Mouse (Mus musculus) lung, postnatal 0 days (tissue): ENCODE results near the gene Acoxl. TPM values are rescaled to one million over a fixed set of nuclear protein-coding genes. Genes with fewer than 3 reads are reported as not detected.

Experiments used
- ATAC-seq: fragments of 200-750 bp; cut with Nextera tagmentation; 2 replicates; pipeline ENCODE4 v1.8.0; 2017; ENCODE audit warnings: moderate library complexity
- DNase-seq: peaks from one replicate; pipeline ENCODE4 v3.0.0-alpha.2; 2016; ENCODE audit warnings: low spot score
- H3K27ac ChIP-seq: fragments of 300-500 bp; sonication (generic); 2 replicates; pipeline ENCODE4 v1.5.1; 2014; ENCODE audit warnings: antibody characterized with exemption, mild to moderate bottlenecking, low read length, mixed read lengths
- H3K27me3 ChIP-seq: fragments of 300-500 bp; sonication (generic); replicated peaks from 2 replicates; pipeline ENCODE4 v1.6.1; 2014; ENCODE audit warnings: low read length, mixed read lengths; ENCODE audit not compliant: insufficient read depth
- H3K36me3 ChIP-seq: fragments of 300-500 bp; sonication (generic); 2 replicates; pipeline ENCODE4 v1.6.1; 2014; ENCODE audit warnings: low read length, mixed read lengths; ENCODE audit not compliant: insufficient read depth
- H3K4me1 ChIP-seq: fragments of 300-500 bp; sonication (generic); 2 replicates; pipeline ENCODE4 v1.6.1; 2014; ENCODE audit warnings: antibody characterized with exemption, low read depth, low read length, mixed read lengths; ENCODE audit not compliant: insufficient read depth
- H3K4me2 ChIP-seq: fragments of 300-500 bp; sonication (generic); replicated peaks from 2 replicates; pipeline ENCODE4 v1.6.1; 2014; ENCODE audit warnings: low read depth, mild to moderate bottlenecking, low read length, moderate library complexity, mixed read lengths
- H3K4me3 ChIP-seq: fragments of 300-500 bp; sonication (generic); 2 replicates; pipeline ENCODE4 v1.5.1; 2014; ENCODE audit warnings: low read depth, low read length
- H3K9ac ChIP-seq: fragments of 300-500 bp; sonication (generic); replicated peaks from 2 replicates; pipeline ENCODE4 v1.6.1; 2014; ENCODE audit warnings: low read depth, mild to moderate bottlenecking
- H3K9me3 ChIP-seq: fragments of 300-500 bp; sonication (generic); 2 replicates; pipeline ENCODE4 v1.6.1; 2016; ENCODE audit warnings: low read length, mixed read lengths
- CTCF ChIP-seq: IDR thresholded peaks from 2 replicates; pipeline ENCODE4 v1.5.1; 2016; ENCODE audit warnings: antibody characterized with exemption, mild to moderate bottlenecking
- EP300 ChIP-seq: IDR thresholded peaks from 2 replicates; pipeline ENCODE4 v1.6.1; 2016; ENCODE audit warnings: antibody characterized with exemption, mild to moderate bottlenecking, control low read depth
- WGBS: fragments of 180-500 bp; shearing (Covaris S2); extraction: QIAGEN DNeasy Blood & Tissue Kit; methylation state at CpG from one replicate; pipeline ENCODE4 v1.1.7; 2014; 5-methylcytosine and 5-hydroxymethylcytosine counted together
- polyA plus RNA-seq: library from polyadenylated mRNA; unstranded; fragments of >200 nt; fragmentation: Nextera tagmentation; extraction: Ambion mirVana; gene quantifications from 2 replicates; pipeline ENCODE4 v1.2.1, GENCODE M21; 2015

The Acoxl gene
- polyA plus RNA-seq, 1 experiment from 2014 or later: 17.0 TPM

DNA sequence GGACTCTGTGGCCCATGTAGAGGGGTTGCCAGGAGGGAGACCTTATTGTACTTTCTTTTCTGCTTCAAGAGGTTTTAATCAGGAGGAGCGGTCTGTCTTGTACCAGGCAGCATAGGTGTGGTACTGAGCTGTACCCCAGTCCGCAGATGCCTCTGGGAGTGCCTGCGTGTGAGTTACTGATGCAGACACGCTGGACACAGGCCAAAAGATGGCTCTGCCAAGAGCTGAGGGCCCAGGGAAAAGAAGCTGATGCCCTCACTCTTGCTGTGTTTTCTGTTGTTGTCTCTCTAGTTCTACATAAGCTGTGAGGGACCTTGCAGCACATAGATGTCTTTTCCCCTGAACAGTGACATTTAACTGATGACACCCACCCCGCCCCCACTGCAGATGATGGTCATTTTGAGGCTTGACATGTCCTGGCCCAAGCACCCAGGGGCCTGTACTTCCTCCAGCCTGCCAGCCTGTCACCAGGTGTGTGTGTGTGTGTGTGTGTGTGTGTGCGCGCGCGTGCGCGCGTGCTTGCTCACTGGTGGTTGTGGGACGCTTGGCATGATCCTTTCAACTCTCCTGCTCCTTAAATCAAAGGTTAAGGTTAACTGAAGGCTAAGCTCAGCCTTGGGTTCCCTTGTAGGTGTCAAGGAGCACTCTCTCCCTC lies 316.9 kb downstream of the Acoxl start:
- Histone ChIP-seq H3K9me3 (no peaks in the 10 kb centered on the region), H3K9ac (no peak overlapping the region), H3K4me2 (no peak overlapping the region), H3K4me3 (no peak overlapping the region), H3K27ac (no peak overlapping the region), H3K4me1 (peaks cover 30% of the 10 kb centered on the region), H3K27me3 (no peaks in the 10 kb centered on the region), H3K36me3 (no peaks in the 10 kb centered on the region)
- WGBS: 81% methylated on average over 13 of the region's 13 CpGs
- TF ChIP-seq EP300 (no peak), CTCF (no peak)
- ATAC-seq (no peak), DNase-seq (no peak)

DNA sequence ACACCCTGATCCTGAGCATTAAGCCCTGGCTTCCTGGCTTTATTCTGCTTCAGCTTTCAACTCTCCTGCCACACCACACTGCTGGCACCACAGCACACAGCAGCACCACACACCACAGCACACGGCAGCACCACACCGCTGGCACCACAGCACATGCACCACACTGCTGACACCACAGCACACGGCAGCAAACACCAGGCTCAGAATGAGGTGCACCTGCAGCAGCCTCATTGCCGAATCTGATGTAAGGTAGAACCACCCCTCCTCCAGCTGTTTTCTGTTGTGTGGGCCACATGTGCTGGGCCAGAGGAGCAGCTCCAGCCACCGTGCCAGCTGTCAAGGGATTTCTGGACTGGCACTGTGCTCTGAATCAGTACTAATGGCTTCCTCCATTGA lies 317.4 kb downstream of the Acoxl start:
- H3K27ac ChIP-seq: no peak overlapping the region
- no peak for ATAC-seq
- 65% methylated on average over 5 of the region's 5 CpGs for WGBS

DNA sequence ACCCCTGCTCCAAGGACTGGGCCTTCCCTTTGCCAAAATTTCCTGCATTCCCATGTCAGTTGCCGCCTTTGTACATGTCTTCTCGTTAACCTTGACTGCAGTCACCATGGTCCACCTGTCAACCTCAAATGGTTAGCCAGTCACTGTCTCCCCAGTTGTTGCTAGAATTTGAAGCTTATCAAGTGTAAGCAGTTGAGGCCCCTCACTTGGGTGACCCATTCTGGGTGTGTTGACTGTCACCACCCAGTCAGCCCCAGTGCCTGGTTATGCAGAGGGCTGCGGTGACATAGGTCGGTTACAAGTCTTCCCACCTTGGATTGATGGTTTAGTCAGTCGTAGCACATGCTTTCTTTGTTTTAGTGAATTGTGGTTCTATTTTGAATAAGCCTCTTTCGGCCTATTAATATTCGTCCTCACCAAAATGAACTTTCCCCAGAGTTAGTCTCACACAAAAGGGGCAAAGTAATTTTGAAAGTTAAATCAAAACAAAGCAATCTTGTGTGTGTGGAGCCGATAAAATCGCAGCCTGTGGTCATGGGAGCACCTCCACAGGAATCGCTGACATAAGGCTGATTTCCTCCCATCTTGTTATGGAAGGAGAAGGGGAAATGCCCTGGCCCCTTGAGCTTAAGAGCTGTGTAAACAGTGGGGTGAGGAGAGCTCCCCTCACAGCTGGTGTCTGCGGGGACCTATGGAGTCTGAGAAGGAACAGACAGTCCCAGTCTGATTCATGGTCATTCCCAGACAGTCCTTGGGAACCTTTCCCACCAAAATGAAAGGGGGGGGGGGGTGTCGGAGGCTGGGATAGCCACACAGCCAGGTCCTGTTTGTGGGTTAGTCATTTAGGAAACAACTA lies 318.1 kb downstream of the Acoxl start:
- peak; percentile 51 for TF ChIP-seq EP300
- TF ChIP-seq CTCF: no peak
- DNase-seq: peak; percentile 57
- ATAC-seq: peak; percentile 68
- H3K4me1 ChIP-seq: peaks cover 30% of the 10 kb centered on the region
- no peaks in the 10 kb centered on the region for H3K9me3 ChIP-seq
- H3K9ac ChIP-seq: no peak overlapping the region
- no peaks in the 10 kb centered on the region for H3K36me3 ChIP-seq
- H3K27ac ChIP-seq: no peak overlapping the region
- 35% methylated on average over 11 of the region's 12 CpGs for WGBS
- no peaks in the 10 kb centered on the region for H3K27me3 ChIP-seq
- H3K4me2 ChIP-seq: no peak overlapping the region
- no peak overlapping the region for H3K4me3 ChIP-seq

More for the DNA sequence above, 317.4 kb downstream of the Acoxl start:
- H3K27me3 ChIP-seq: no peaks in the 10 kb centered on the region
- H3K9ac ChIP-seq: no peak overlapping the region
- no peaks in the 10 kb centered on the region for H3K9me3 ChIP-seq
- DNase-seq: no peak
- TF ChIP-seq CTCF (no peak), EP300 (no peak)
- peaks cover 30% of the 10 kb centered on the region for H3K4me1 ChIP-seq
- H3K4me3 ChIP-seq: no peak overlapping the region
- H3K36me3 ChIP-seq: no peaks in the 10 kb centered on the region
- H3K4me2 ChIP-seq: no peak overlapping the region

DNA sequence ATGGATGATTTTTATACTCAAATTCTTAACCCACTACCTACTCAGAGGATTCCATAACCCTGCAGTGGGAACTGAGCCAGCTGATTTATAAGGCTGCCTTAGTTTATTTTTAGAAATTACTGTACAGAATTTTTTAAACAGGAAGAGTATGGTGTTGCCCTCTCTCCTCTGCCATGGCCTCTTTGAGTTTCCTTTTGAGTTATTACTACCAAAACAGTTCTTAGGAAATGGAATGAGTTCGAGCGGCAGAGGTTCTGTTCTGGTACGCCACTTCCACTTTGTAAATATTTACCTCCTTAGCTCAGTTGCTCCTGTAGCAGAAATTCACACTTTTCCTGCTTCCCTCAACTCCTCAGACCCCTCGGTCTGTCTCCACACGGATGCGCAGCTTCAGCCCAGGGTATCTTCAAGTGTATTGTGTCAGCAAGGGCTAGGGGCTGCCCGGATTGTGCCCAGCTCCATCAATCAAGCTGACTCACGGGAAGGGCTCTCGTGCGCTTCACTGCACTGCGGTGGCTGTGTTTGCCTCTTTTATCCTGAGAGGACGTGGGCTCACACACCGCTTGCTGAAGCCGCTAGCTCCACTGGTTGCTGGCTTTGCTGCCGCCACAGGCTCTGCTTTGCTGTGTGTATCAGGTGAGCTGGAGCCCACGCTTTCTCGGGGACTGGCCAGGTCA lies 320.2 kb downstream of the Acoxl start:
- H3K27ac ChIP-seq: peak overlapping the region; percentile 43; the same call in 1 of the 2 replicates
- ATAC-seq: peak; percentile 35
- no peak overlapping the region for H3K4me3 ChIP-seq
- no peaks in the 10 kb centered on the region for H3K36me3 ChIP-seq
- DNase-seq: peak; percentile 60
- H3K9me3 ChIP-seq: no peaks in the 10 kb centered on the region
- no peak for TF ChIP-seq CTCF
- TF ChIP-seq EP300: peak; percentile 56
- no peak overlapping the region; the same call in 1 of the 2 replicates for H3K4me2 ChIP-seq
- H3K9ac ChIP-seq: no peak overlapping the region
- WGBS: 26% methylated on average over 17 of the region's 17 CpGs
- H3K27me3 ChIP-seq: no peaks in the 10 kb centered on the region
- H3K4me1 ChIP-seq: peaks cover 28% of the 10 kb centered on the region

DNA sequence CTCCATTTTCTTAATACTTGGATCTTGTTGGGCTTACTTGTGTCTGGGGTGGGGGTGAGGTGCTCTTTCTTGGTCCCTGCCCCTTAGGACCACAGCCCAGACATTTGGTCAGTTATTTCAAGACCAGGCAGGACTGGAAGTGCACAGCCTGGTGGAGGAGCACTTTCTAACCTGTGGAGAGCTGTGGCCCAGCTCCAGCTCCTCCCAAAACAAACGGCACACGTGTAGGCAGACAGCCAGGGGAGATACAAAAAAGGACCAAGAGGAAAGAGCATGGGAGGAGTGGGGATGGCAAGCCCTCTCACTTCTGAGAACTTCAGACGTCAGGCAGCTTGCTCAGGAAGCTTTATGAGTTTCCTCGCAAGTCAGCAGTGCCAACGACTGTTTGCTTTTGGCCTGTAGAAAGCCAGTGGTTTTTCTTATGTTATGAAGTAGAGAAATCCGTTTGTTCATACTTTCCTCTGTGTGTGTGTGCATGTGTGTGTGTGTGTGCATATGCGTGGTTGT lies 321.0 kb downstream of the Acoxl start:
- H3K27ac ChIP-seq: 0 out of 2 replicates have a peak overlapping the region, but pooled peaks have one; percentile 43

DNA sequence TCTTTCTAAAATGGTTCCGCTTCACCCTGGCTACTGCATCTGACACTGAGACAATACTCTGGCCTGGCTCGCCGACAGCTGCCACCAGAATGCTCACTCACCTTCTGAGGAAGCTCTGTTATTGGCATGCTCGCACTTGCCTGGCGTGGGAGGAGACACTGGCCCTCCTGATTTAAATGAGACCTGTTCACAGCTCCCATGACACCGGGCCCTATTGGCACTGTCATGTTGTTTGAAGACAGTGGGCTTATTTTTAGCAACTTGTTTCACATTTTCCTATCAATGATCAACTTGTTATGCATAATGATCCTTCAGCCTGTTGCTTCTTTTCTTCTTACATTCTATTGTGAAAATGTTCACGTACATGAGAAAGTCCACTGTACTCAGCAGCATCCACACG lies 324.5 kb downstream of the Acoxl start:
- Histone ChIP-seq H3K9ac (no peak overlapping the region), H3K27ac (no peak overlapping the region), H3K27me3 (no peaks in the 10 kb centered on the region), H3K4me1 (peaks cover 7% of the 10 kb centered on the region; the same call in 1 of the 2 replicates), H3K4me2 (no peak overlapping the region), H3K36me3 (no peaks in the 10 kb centered on the region), H3K9me3 (no peaks in the 10 kb centered on the region), H3K4me3 (no peak overlapping the region)
- no peak for ATAC-seq
- TF ChIP-seq EP300: no peak
- TF ChIP-seq CTCF: no peak
- 82% methylated on average over 8 of the region's 8 CpGs for WGBS
- DNase-seq: no peak

More for the DNA sequence above, 321.0 kb downstream of the Acoxl start:
- ATAC-seq (no peak), DNase-seq (peak; percentile 44)
- H3K4me3 ChIP-seq: no peak overlapping the region
- no peak overlapping the region for H3K4me2 ChIP-seq
- TF ChIP-seq EP300 (no peak), CTCF (peak; percentile 33)
- no peaks in the 10 kb centered on the region for H3K36me3 ChIP-seq
- H3K9ac ChIP-seq: no peak overlapping the region
- peaks cover 28% of the 10 kb centered on the region for H3K4me1 ChIP-seq
- no peaks in the 10 kb centered on the region for H3K27me3 ChIP-seq
- 38% methylated on average over 7 of the region's 7 CpGs for WGBS
- no peaks in the 10 kb centered on the region for H3K9me3 ChIP-seq
